Mouse (Mus musculus) lung, postnatal 25 days (tissue): ENCODE data around the gene Cxcr1.

Source experiments
- DNase-seq: peaks from one replicate; pipeline ENCODE4 v3.0.0; 2022; ENCODE audit warnings: low spot score

Gene Cxcr1

GRCm38 (mm10) chr1:74194445-74194844 is at the start of gene Cxcr1:
TSS of gene Cxcr1 (minus strand) at chr1:74194631.
- DNase-seq, result no peak

- no peak for DNase-seq
Observed at GRCm38 (mm10) chr1:74240832-74241231, 46.4 kb upstream of the Cxcr1 start.

- no peak for DNase-seq
Observed at GRCm38 (mm10) chr1:74240311-74240710, 45.9 kb upstream of the Cxcr1 start.

GRCm38 (mm10) chr1:74239618-74240017 is 45.2 kb upstream of the Cxcr1 start:
- no peak for DNase-seq

GRCm38 (mm10) chr1:74239162-74239561 is 44.7 kb upstream of the Cxcr1 start:
- DNase-seq, result no peak

- DNase-seq, result no peak
Observed at GRCm38 (mm10) chr1:74238136-74238535, 43.7 kb upstream of the Cxcr1 start.

- no peak for DNase-seq
Observed at GRCm38 (mm10) chr1:74237671-74238070, 43.2 kb upstream of the Cxcr1 start.

GRCm38 (mm10) chr1:74236590-74237317 is 42.3 kb upstream of the Cxcr1 start:
- DNase-seq, result peak; percentile 63

GRCm38 (mm10) chr1:74235938-74236589 is 41.6 kb upstream of the Cxcr1 start, which contains the start of gene Arpc2:
TSS of gene Arpc2 (plus strand) at chr1:74236084.
- DNase-seq, result peak; percentile 97

GRCm38 (mm10) chr1:74230992-74231391 is 36.6 kb upstream of the Cxcr1 start:
- no peak for DNase-seq

- no peak for DNase-seq
Observed at GRCm38 (mm10) chr1:74229942-74230341, 35.5 kb upstream of the Cxcr1 start.

- DNase-seq, result peak; percentile 86
Observed at GRCm38 (mm10) chr1:74227317-74227716, 32.9 kb upstream of the Cxcr1 start.

- DNase-seq, result no peak
Observed at GRCm38 (mm10) chr1:74219922-74220321, 25.5 kb upstream of the Cxcr1 start.

- DNase-seq, result no peak
Observed at GRCm38 (mm10) chr1:74208941-74209340, 14.5 kb upstream of the Cxcr1 start.

- DNase-seq, result no peak
Observed at GRCm38 (mm10) chr1:74207906-74208305, 13.5 kb upstream of the Cxcr1 start.

GRCm38 (mm10) chr1:74206642-74207041 is 12.2 kb upstream of the Cxcr1 start:
- DNase-seq, result no peak

- DNase-seq, result peak; percentile 25
Observed at GRCm38 (mm10) chr1:74205881-74206280, 11.4 kb upstream of the Cxcr1 start.

GRCm38 (mm10) chr1:74203457-74203856 is 9.0 kb upstream of the Cxcr1 start:
- no peak for DNase-seq

GRCm38 (mm10) chr1:74201048-74201844 is 6.8 kb upstream of the Cxcr1 start:
- no peak for DNase-seq

- no peak for DNase-seq
Observed at GRCm38 (mm10) chr1:74199046-74199445, 4.6 kb upstream of the Cxcr1 start.

- no peak for DNase-seq
Observed at GRCm38 (mm10) chr1:74197726-74198470, 3.5 kb upstream of the Cxcr1 start.
